Mouse (Mus musculus) common myeloid progenitor, adult 5-6 weeks (primary cell): Measurements from ENCODE around the gene Hal. TPM values are rescaled to one million over a fixed set of nuclear protein-coding genes. Genes with fewer than 3 reads are reported as not detected.

Source experiments
- ATAC-seq: replicated peaks from 2 replicates; pipeline ENCODE4 v1.8.0; 2016; ENCODE audit warnings: low read depth, mild to moderate bottlenecking, moderate TSS enrichment, inconsistent platforms; ENCODE audit not compliant: poor library complexity, severe bottlenecking
- total RNA-seq: library from RNA; stranded (forward); fragments of 200-1000, 187-1606 nt; gene quantifications from 2 replicates; pipeline ENCODE4 v1.2.3, GENCODE M21; 2017

Gene Hal
- total RNA-seq, 1 experiment from 2014 or later, result 1.1 TPM

DNA sequence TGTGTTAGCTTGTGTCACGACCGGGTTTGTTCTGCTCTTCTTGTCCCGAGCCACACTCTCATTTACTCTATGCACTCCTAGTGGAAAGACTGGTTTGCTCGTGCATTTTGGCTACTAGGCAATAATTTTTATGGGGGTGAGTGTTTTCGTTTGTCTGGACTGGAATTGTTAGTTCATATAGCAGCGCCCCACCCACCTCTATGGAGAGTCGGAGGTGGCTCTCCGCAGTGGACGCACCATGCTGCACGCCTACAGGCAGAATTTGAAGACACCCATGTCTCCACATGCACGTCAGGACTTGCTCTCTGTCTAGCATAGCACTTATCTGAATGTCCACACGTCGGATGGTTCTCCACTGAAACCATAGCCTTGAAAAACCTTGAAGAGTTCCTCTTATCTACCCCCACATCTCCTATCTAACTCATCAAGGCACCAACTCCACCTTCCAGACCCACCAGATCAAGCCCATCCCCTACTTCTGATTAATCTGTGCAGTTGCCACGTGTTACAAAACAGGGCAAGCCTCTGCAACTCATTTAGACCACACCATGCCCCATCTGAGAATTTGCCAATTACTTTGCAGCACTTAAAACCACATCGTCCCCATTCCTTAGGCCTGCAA lies 21.1 kb downstream of the Hal start:
- ATAC-seq, result no peak

DNA sequence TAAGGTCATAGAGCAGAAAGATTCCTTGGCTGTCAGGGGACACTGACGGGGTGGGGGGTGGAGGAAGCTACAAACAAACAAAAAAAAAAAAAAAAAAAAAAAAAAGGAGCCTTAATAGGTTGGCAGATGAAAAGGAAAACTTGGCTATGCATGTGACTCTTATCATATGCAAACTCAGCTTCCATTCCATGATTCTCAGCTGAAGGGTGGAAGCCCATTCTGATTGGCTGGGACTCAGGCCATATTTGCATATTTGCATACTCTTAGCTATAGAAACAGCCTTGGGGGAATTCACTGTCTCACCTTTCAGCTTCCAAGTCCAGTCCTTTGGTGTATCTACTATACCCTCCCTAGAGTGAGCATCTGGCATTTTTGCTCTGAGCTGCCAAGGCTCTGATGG lies 26.9 kb downstream of the Hal start:
- 0 out of 2 replicates have a peak, but pooled peaks have one; percentile 50 for ATAC-seq

DNA sequence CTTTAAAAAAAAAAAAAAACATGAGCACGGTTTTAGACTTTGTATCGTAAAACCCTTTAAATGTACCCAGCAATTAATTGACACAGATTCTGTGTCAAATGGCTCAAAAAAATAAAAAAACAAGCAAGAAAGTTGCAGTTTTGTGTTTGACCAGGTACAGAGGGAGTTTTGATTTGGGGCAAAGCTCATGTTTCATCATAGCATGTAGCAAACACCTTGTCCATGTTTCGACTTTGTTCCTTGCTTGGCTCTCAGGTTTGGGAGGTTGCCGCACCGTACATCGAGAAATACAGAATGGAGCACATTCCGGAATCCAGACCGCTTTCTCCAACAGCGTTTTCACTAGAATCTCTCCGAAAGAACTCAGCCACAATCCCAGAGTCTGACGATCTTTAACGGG lies 27.4 kb downstream of the Hal start:
- no peak for ATAC-seq

DNA sequence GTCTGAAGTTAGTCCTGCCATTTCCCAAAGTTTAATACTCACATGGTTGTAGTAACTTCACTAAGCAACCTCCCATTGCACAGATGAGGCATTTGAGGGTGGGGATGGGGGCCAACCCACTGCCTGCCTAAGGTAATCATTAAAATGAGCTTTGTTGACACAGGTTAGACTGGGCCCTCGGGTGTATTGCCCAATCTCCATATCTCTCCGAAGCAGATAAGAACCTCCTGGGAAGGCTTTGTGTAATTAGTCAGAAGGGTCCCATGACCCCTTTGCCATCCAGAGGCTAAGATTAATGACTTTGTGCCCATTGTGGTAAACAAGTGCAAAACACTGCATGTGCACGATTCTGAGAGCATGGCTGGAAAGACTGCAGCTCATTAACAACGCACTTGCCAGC lies 29.2 kb downstream of the Hal start:
- no peak for ATAC-seq

DNA sequence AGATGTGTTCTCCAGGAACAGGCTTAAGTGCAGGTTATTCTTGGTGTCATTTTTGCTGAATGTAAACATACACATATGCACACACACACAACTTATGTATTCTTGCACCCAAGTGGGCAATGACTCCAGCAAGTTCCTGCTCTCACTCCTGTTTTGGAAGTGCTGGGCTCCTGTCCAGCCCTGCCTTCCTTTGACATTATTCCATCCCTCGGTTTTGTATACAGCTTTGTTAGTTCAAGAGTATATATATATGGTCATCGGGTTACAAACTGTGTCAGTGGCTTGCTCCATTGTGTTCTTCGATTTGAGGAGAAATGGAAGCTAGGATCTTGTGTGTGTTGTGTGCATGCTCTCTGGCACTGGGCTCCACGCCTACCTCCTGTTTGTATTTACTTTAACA lies 29.6 kb downstream of the Hal start:
- ATAC-seq, result no peak

DNA sequence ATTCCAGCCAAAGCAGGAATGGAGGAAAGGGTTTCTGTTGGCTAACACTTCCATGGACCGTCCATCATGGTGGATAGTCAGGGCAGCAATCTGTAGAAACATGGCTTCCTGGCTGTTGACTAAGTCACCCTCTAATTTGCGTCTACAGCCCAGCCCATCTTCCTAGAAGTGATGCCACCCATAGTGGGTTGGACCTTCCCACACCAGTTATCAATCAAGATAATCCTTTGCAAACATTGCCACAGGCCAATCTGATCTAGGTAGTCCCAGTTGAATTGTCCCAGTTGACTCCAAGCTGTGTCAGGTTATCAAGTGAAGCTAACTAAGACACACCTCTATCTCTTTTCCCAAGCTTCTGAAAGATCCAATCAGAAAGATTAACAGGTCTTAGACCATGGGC lies 30.1 kb downstream of the Hal start:
- no peak for ATAC-seq

DNA sequence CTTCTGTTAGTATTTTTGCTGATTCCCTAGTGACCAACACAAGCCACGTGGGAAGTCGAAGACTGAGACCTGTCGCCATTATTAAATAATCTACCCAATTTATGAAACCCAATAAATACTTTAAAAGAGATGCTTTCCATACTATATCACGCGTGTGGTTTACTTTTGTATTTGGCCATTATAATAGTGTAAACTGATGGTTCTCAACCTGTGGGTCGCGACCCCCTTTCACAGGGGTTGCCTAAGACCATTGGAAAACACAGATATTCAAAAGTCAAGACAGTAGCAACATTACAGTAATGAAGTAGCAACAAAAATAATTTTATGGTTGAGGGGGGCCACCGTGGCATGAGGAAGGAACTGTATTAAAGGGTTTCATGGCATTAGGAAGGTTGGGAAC lies 30.6 kb downstream of the Hal start:
- no peak for ATAC-seq

DNA sequence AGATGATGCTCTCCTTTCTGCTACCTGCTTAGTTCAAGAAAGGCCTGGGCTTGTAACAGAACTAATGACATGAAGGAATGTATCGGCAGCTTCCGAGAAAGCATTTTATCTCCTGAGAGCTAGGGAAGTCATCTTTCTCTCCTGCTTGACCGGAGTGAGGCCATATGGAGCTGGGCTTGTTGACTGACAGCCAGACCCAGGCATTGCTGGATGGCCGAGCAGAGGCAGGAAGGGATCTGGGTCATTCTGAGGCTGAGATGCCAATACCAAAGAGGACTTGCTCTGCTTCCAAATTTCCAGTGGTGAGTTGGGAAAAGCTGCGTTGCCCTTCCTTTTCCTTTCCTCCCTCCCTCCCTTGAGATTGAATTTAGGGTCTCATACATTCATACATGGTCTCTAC lies 31.2 kb downstream of the Hal start:
- no peak for ATAC-seq

DNA sequence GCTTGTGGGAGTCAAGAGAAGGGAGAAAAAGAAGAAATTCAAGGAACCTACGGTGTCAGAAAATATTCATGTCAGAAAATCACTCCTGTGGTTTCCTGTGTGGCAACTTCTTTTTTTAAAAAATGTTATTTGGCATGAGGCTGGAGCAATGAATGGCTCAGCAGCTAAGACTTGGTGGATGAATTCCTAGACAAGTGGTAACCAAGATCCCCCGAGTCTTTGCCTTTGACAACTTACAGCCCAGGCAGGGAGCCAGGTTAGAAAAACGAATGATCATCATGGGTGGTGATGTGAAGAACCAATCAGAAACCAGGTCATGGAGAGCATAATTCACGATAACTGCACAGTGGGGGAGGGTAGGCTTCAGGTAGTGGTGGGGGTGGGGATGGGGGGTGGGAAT lies 32.4 kb downstream of the Hal start:
- peak; percentile 79 for ATAC-seq

DNA sequence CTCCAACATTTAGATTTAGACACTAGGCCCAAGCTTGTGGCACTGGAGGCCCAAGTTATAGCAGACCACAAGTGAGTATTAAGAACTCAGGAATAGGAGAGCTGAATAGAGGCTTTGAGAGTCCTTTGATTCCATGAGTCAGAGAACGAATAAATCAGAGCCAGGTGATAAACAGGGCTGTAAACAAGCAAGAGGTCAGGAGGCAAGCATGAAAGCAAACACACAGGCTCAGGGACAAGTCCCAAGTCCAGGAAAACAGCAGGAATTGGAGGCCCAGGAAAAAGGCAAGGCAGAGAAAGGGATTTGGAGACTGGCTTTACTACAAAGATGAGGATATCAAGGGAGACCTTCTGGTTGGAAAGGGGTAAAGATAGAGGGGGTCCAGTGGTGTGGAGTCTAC lies 36.8 kb downstream of the Hal start:
- no peak for ATAC-seq

DNA sequence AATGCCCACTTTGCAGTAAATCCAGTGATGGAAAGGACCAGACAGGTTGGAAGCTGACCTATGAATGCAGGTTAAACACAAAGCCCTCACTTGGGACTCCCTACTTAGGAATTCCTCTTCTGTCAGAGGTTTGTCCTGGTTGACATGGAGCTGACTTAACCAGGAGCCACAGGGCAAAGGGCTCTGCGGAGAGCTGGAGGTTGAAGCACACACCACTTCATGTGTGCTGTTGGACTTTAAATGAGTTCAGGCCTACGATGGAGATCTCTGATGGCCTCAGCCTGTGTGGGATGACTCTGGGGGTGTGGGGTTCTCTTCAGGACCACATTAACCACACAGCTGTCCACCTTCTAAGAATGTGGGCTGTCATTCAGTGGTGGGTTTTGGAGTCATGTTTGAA lies 49.7 kb downstream of the Hal start:
- no peak for ATAC-seq

DNA sequence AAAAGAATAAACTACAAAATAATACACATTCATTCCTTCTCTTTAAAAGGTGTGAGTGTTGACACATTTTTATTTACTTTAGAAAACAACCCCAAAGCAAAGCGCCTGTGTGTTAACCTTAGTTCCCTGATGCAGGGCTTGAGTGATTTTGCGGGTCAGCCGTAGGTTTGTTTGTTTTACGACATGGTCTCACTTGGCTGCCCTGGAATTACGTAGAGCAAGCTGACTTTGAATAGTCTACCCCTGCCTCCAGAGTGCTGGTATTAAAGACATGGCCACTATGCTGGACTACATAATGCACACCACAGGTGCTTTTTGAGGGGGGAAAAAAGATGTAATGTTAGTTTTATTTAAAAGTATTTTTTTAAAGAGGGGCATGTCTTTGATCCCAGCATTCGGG lies 50.2 kb downstream of the Hal start:
- ATAC-seq, result no peak

DNA sequence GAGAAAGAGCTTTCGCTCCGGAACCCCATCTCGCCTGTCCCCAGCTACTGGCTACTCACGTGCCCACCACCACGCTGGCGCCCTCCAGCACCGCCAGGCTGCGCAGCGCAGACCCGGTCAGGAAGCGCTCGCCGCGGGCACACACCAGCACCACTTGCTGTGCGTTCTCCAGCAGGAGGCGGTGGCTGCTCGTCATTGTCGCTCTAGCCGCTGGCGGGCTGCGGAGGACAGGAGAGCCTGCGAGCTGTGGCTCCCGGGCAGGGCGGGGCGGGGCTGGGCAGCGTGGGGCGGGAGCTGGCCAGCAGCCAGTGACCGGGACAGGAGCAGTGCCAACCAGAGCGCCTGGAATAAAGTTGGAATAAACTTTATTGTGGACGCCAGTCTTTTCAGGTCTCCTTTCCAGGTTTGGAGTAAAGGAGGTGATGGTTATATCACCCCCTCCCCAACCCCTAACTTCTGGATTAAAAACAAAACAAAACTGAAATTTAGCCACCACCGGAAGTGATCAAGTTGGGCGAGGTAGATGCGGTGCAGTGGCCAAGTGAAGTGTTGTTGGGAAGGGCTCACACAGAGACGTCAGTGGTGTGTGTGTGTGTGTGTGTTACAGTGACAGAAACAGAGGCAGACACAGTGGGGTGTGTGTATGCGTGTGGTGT lies 51.3 kb downstream of the Hal start, which contains the start of gene Amdhd1:
Gene Amdhd1, minus strand, starts transcription at position 259 of the 656 bp plus-strand sequence.
- peak; percentile 94 for ATAC-seq

DNA sequence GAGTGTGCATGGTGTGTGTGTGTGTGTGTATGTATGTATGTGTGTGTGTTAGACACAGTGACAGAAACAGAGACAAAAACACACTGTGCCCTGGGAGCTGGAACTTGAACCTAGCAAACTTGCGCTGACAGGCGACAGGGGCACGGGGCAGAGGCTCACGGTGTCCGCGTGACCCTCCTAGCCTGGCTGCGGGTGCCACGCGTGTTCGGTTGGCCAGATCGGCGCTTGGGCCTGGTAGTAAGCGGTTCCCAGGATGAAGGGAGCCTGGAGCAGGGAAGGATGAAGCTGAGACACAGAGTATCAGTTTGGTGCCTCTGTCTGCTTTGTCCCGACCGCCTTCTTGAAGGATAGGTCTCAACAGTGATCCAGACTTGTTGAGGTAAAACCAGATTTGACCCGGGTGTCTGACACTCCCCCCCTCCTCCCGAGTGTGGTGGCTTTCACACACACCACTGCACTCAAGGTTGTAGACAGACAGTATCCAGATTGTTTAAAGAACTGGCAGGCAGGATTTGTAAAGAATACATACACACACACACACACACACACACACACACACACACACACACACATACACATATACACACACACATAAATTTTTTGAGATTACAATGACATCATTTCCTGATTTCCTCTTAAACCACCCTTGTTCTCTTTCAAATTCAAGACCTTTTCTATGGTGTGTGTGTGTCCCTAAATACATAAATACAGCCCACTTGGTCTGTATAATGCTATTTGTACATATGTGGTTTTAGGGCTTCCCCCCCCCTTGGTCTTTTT lies 52.1 kb downstream of the Hal start, which contains the start of gene Ccdc38:
Gene Ccdc38, plus strand, starts transcription at position 202 of the 780 bp plus-strand sequence.
- ATAC-seq, result peak; percentile 13; the same call in 1 of the 2 replicates

DNA sequence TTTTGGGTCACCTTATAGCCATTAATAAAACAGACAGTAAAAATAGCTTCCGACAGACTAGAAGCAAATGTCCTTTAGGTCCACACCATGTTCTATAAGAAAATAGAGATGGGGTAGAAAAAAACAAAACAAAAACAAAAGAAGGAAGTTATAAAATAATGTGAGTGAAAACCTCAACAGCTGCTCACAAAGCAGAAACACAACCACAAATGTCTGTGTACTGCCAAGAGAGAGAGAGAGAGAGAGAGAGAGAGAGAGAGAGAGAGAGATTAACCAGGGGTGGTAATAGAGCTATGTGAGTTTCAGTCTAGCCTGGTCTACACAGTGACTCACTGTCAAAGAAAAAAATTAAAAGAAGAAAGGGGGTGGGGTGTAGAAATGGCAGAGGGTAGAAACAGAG lies 53.0 kb downstream of the Hal start:
- peak; percentile 45 for ATAC-seq

DNA sequence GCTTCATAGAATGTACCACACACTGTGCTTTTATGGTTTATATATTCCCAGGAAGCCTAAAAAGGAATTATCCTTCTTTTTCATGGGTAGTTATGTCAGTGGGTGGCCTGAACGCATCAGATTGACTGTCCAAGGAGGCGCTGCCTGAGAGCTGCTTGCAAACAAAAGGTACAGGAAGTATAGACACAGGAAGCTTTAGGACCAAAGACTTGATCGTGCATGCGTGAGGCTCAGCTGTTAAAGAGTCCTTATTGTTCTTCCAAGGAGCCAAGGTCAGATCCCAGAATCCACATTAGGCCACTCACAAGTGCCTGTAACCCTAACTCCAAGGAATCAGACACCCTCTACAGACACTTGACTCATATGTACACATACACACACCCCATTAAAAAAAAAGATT lies 53.8 kb downstream of the Hal start:
- no peak for ATAC-seq

DNA sequence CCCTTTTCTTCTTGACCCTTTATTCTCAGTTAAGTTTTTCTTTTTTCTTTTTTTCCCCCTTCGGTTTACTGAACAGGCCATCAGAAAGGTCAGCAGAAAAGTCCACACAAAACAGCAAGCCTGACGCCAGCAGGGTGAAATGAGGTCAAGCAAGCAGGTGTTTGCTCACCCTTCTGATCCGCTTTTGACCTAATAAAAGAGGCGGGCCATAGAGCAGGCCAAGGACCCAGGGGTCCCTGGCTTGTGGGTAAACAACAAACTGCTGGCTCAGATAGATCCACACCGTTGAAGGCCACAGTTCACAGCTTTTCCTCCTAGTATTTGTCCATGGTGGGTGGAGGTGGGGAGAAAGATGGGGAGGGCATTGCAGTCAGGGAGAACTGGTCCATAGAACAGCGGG lies 54.6 kb downstream of the Hal start:
- ATAC-seq, result no peak

DNA sequence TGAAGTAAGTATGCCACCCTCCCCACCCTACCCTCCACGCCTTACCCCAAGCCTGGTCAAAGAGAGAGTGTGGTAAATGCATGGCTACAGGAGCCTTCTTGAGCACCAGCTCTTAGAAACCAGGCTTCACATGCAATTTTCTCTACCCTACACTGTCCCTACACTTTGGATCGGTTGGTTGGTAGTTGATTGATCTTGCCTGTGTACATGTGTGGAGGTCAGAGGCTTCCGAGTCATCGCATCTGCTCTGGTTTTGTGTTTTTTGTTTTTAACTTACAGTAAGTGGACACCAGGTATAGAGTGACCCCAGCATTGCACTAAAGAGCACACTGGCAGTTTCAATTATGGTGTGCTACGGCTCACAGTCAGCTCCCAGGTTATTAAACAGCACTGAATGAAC lies 55.6 kb downstream of the Hal start:
- no peak for ATAC-seq

DNA sequence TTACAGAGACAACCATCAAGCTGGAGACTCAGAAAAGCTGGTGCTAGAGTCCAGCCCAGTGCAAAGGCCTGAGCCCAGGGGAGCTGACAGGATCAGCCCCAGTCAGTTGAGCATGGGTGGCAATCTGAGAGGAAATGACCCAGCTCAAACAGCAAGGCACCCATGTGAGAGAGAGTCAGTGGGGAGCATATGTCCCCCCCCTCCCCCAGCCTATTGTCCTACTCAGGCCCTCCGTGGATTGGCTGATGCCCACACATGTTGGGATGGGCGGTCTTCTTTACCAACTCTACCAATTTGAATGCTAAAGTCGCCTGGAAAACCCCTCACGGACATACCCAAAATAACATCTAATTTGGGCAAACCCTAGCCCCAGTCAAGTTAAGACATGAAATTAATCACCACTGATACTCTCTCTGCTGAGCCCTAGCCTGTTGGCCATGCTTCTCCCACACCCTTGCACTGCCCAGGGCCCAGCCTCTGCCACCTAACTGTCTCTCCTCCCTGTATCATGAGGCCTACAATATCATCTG lies 59.2 kb downstream of the Hal start:
- no peak for ATAC-seq

DNA sequence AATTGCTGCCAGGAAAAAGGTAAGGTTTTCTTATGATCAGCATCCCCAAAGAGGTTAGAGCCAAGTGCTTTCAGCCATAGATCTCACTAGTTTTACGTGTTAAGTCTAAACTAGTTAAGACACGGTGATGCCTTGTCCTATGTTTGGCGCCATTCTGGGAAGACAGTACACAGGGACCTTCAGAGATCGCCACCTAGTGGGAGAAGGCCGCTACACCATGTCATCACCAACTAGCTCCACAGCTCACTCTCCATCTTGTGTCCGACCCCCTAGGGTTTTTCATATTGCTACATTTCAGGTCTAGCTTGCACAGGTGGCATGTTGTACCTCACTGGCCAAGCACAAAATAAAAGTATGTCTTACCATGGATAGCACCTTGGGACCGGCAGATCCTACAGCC lies 60.4 kb downstream of the Hal start:
- peak; percentile 99 for ATAC-seq

DNA sequence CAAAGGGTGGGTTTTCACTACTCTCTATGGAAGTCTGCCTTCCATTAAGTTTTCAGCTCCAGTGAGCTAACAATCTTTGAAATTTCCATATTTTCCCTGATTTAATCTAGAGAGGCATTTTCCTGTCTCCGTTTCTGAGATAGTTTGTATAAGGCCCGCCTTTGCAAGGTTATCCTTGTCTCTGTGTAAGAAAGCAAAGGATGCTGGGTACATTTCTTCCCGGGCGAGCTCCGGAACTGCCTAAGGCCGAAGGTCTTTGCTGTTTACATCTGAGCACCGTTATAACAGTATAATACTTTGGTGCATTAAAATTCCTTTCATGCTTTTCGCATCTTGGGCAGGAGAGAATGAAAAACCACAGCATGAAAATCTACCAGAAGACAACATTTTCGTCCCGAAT lies 61.3 kb downstream of the Hal start:
- ATAC-seq, result no peak
